Mouse (Mus musculus): ENCODE results near the gene Elavl3.

- TF ChIP-seq GATA1 (IDR thresholded peaks at IDR 0.05; ENCODE audit: low read length) (no peak), TAL1 (IDR thresholded peaks at IDR 0.05; ENCODE audit: low read length) (no peak)
Observed at GRCm38 (mm10) chr9:22004546-22004945, 47.3 kb downstream of the Elavl3 start.
